Mouse (Mus musculus) hindbrain, embryonic 11.5 days (tissue): Measurements from ENCODE around the gene Hoxd4. TPM values are rescaled to one million over a fixed set of nuclear protein-coding genes. Genes with fewer than 3 reads are reported as not detected.

Experiments used
- ATAC-seq: fragments of 200-750 bp; cut with Nextera tagmentation; 2 replicates; pipeline ENCODE4 v1.8.0; 2017; ENCODE audit warnings: mild to moderate bottlenecking, moderate TSS enrichment, moderate library complexity; ENCODE audit not compliant: low FRiP score
- DNase-seq: peaks from one replicate; pipeline ENCODE4 v3.0.0-alpha.2; 2015; ENCODE audit warnings: low spot score
- H3K27ac ChIP-seq: fragments of 300-500 bp; sonication (generic); 2 replicates; pipeline ENCODE4 v1.5.1; 2014; ENCODE audit warnings: mild to moderate bottlenecking, low read depth, low read length
- H3K27me3 ChIP-seq: fragments of 300-500 bp; sonication (generic); 2 replicates; pipeline ENCODE4 v1.6.1; 2014; ENCODE audit warnings: mild to moderate bottlenecking, low read length, moderate library complexity, mixed read lengths; ENCODE audit not compliant: control insufficient read depth, insufficient read depth
- H3K36me3 ChIP-seq: fragments of 300-500 bp; sonication (generic); 2 replicates; pipeline ENCODE4 v1.6.1; 2014; ENCODE audit warnings: mild to moderate bottlenecking, low read length, moderate library complexity, mixed read lengths; ENCODE audit not compliant: control insufficient read depth, insufficient read depth
- H3K4me1 ChIP-seq: fragments of 300-500 bp; sonication (generic); replicated peaks from 2 replicates; pipeline ENCODE4 v1.6.1; 2014; ENCODE audit warnings: low read length, mixed read lengths; ENCODE audit not compliant: control insufficient read depth, insufficient read depth
- H3K4me2 ChIP-seq: fragments of 300-500 bp; sonication (generic); replicated peaks from 2 replicates; pipeline ENCODE4 v1.6.1; 2014; ENCODE audit warnings: mild to moderate bottlenecking, low read depth, low read length
- H3K4me3 ChIP-seq: fragments of 300-500 bp; sonication (generic); 2 replicates; pipeline ENCODE4 v1.5.1; 2014; ENCODE audit warnings: low read depth, low read length
- H3K9ac ChIP-seq: fragments of 300-500 bp; sonication (generic); 2 replicates; pipeline ENCODE4 v1.6.1; 2014; ENCODE audit warnings: low read depth, low read length
- H3K9me3 ChIP-seq: fragments of 300-500 bp; sonication (generic); 2 replicates; pipeline ENCODE4 v1.6.1; 2016; ENCODE audit warnings: low read length; ENCODE audit not compliant: control insufficient read depth
- WGBS: fragments of 180-500 bp; shearing (Covaris S2); extraction: QIAGEN DNeasy Blood & Tissue Kit; methylation state at CpG from one replicate; pipeline ENCODE4 v1.1.7; 2014; 5-methylcytosine and 5-hydroxymethylcytosine counted together
- polyA plus RNA-seq: library from polyadenylated mRNA; unstranded; fragments of >200 nt; fragmentation: Nextera tagmentation; extraction: Ambion mirVana; gene quantifications from 2 replicates; pipeline ENCODE4 v1.2.1, GENCODE M21; 2014

The Hoxd4 gene
- polyA plus RNA-seq, 1 experiment from 2014 or later, result 3.7 TPM

DNA sequence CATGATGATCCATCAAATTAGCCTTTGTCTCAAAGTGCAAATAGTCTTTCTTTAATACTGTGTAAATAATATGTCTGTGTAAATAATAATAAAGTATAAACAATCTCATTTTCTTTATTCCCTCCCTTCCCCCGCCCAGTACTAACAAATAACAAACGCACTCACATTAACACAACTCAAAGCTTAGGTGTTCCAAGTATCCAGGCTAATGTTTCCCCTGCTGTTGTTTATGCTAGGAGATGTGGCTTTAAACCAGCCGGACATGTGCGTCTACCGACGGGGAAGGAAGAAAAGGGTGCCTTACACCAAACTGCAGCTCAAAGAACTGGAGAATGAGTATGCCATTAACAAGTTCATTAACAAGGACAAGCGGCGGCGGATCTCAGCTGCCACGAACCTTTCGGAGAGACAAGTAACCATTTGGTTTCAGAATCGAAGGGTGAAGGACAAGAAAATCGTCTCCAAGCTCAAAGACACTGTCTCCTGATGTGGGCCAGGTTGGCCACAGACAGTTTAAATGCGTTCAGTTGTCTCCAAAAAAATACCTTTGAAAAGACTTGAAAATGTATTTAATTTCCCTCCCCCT lies 42.0 kb upstream of the Hoxd4 start:
- no peak overlapping the region for H3K9ac ChIP-seq
- ATAC-seq (no peak), DNase-seq (no peak)
- no peak overlapping the region for H3K4me2 ChIP-seq
- WGBS, result 2% methylated on average over 14 of the region's 14 CpGs
- H3K27ac ChIP-seq, result no peak overlapping the region
- no peaks in the 10 kb centered on the region for H3K36me3 ChIP-seq
- peaks cover 91% of the 10 kb centered on the region for H3K27me3 ChIP-seq
- 0 out of 2 replicates have a peak, but pooled peaks cover 4% of the 10 kb centered on the region for H3K4me1 ChIP-seq
- H3K4me3 ChIP-seq, result no peak overlapping the region
- no peaks in the 10 kb centered on the region for H3K9me3 ChIP-seq

GRCm38 (mm10) chr2:74670632-74671188 lies 41.0 kb upstream of the Hoxd4 start:
- Histone ChIP-seq H3K36me3 (no peaks in the 10 kb centered on the region), H3K4me1 (0 out of 2 replicates have a peak, but pooled peaks cover 4% of the 10 kb centered on the region), H3K27me3 (peaks cover 93% of the 10 kb centered on the region), H3K9me3 (no peaks in the 10 kb centered on the region), H3K9ac (no peak overlapping the region), H3K4me2 (no peak overlapping the region), H3K4me3 (no peak overlapping the region), H3K27ac (no peak overlapping the region)
- ATAC-seq, result no peak
- DNase-seq, result no peak
- 2% methylated on average over 3 of the region's 3 CpGs for WGBS

- DNase-seq, result no peak
- 3% methylated on average over 5 of the region's 5 CpGs for WGBS
- Histone ChIP-seq H3K9me3 (no peaks in the 10 kb centered on the region), H3K4me1 (0 out of 2 replicates have a peak, but pooled peaks cover 4% of the 10 kb centered on the region), H3K27me3 (peaks cover 94% of the 10 kb centered on the region), H3K4me2 (no peak overlapping the region), H3K27ac (no peak overlapping the region), H3K4me3 (no peak overlapping the region), H3K36me3 (no peaks in the 10 kb centered on the region), H3K9ac (no peak overlapping the region)
- no peak for ATAC-seq
Observed at GRCm38 (mm10) chr2:74671847-74672246, 39.9 kb upstream of the Hoxd4 start.

GRCm38 (mm10) chr2:74672481-74673362 lies 39.0 kb upstream of the Hoxd4 start:
- Histone ChIP-seq H3K27me3 (peaks cover 95% of the 10 kb centered on the region), H3K4me3 (no peak overlapping the region), H3K27ac (no peak overlapping the region), H3K9me3 (no peaks in the 10 kb centered on the region), H3K4me1 (0 out of 2 replicates have a peak, but pooled peaks cover 4% of the 10 kb centered on the region), H3K36me3 (no peaks in the 10 kb centered on the region), H3K4me2 (peak overlapping the region; percentile 27), H3K9ac (no peak overlapping the region)
- DNase-seq (peak; percentile 84), ATAC-seq (peak; percentile 69)
- under 1% methylated on average over 40 of the region's 40 CpGs for WGBS

- ATAC-seq, result no peak
- Histone ChIP-seq H3K4me1 (0 out of 2 replicates have a peak, but pooled peaks cover 2% of the 10 kb centered on the region), H3K27me3 (peaks cover 95% of the 10 kb centered on the region), H3K27ac (no peak overlapping the region), H3K9ac (no peak overlapping the region), H3K4me3 (no peak overlapping the region), H3K36me3 (no peaks in the 10 kb centered on the region), H3K9me3 (no peaks in the 10 kb centered on the region), H3K4me2 (no peak overlapping the region)
- no peak for DNase-seq
- WGBS, result under 1% methylated on average over 24 of the region's 24 CpGs
Observed at GRCm38 (mm10) chr2:74673835-74674425, 37.8 kb upstream of the Hoxd4 start.

GRCm38 (mm10) chr2:74674881-74675665 lies 36.7 kb upstream of the Hoxd4 start, which contains the start of gene Hoxd12:
Gene Hoxd12, plus strand, starts transcription at chr2:74675013.
- Histone ChIP-seq H3K4me2 (no peak within 1 kb of the TSS), H3K36me3 (no peaks in the 10 kb centered on the region), H3K27me3 (peaks cover 95% of the 10 kb centered on the region), H3K9ac (no peak within 1 kb of the TSS), H3K4me3 (0 out of 2 replicates have a peak within 1 kb of the TSS, but pooled peaks have one; percentile 1), H3K27ac (no peak within 1 kb of the TSS), H3K9me3 (no peaks in the 10 kb centered on the region), H3K4me1 (0 out of 2 replicates have a peak, but pooled peaks cover 2% of the 10 kb centered on the region)
- 2% methylated on average over 47 of the region's 47 CpGs for WGBS
- no peak for ATAC-seq
- DNase-seq, result no peak

DNA sequence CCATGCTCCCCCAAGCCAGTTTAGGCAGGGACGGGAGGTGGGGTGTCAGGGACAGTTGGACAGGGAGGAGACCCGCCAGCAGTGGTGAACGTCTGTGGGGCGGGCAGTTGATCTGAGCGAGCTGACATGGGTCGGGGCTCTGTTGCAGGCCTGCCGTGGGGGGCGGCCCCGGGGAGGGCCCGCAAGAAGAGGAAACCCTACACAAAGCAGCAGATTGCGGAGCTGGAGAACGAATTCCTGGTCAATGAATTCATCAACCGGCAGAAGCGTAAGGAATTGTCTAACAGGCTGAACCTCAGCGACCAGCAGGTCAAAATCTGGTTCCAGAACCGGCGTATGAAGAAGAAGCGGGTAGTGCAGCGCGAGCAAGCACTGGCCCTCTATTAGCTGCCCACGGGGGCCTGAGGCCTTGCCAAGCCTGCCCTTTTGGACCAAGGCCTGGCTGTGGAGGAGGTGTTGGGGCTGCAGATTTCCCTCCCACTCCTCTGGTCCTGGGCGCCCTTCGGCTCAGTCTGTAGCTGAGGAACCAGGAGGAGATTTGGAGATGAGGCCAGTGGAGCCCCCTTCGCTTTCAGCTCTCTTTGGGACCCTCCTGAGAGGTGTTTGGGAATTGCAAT lies 36.0 kb upstream of the Hoxd4 start:
- Histone ChIP-seq H3K27me3 (peaks cover 97% of the 10 kb centered on the region), H3K9ac (no peak overlapping the region), H3K4me1 (0 out of 2 replicates have a peak, but pooled peaks cover 2% of the 10 kb centered on the region), H3K4me2 (no peak overlapping the region), H3K9me3 (no peaks in the 10 kb centered on the region), H3K36me3 (no peaks in the 10 kb centered on the region), H3K27ac (no peak overlapping the region), H3K4me3 (no peak overlapping the region)
- ATAC-seq, result no peak
- no peak for DNase-seq
- 4% methylated on average over 24 of the region's 24 CpGs for WGBS
